In genomic region chr7:5047313-5047712, GRCm38 (mm10) we compare ENCODE assay signal across 12 mouse cellular contexts. TPM values are rescaled to one million over a fixed set of nuclear protein-coding genes. Genes with fewer than 3 reads are reported as not detected.
A peak's percentile ranks its signal among the peaks of the same experiment; 100 is the strongest.
DNase-seq lines count a peak whose midpoint lies in the region; ATAC-seq and TF ChIP-seq lines count a peak whose summit lies in the region.
"Had no signal": no experiment of that assay in that cellular context is flagged by ENCODE, and none has a peak within 500 bp of the region (broad histone marks: within the 10 kb centered on the region; RNA-seq: fewer than 3 reads in every experiment).

No protein-coding gene starts in this region.

- ATAC-seq in megakaryocyte, adult 5-6 weeks (ENCODE audit: poor library complexity, severe bottlenecking): peak; percentile 67
- ATAC-seq: midbrain, embryonic 15.5 days had no signal

- TF ChIP-seq CTCF in layer of hippocampus, adult 2 months (conservative IDR thresholded peaks at IDR 0.05): peak; percentile 75

- no peak overlapping the region for H3K4me3 ChIP-seq in layer of hippocampus, adult 2 months
- H3K4me3 ChIP-seq: erythroblast, embryonic 14.5 days; midbrain, embryonic 15.5 days; stomach, embryonic 15.5 days had no signal

- intact Hi-C loops in gastrocnemius, postnatal 36 days (cut with DNase I): loop anchor here (2.0 kb wide), 1 partner anchor 105 kb away; no protein-coding TSS in a partner anchor

- peak; percentile 62 to 78 for DNase-seq in cerebellum, postnatal 10 days
- DNase-seq in cerebellum, adult 11 months: no peak
- no peak for DNase-seq in layer of hippocampus, adult 2 months (ENCODE audit: low spot score in 2 of 2)
- no peak for DNase-seq in layer of hippocampus, adult 11-12 months (ENCODE audit: low spot score)
- DNase-seq in T-cell, adult 2 months (ENCODE audit: low spot score): peak; percentile 43
- DNase-seq in spleen, postnatal 14 days (ENCODE audit: low spot score in 2 of 2): no peak
- DNase-seq in gastrocnemius, postnatal 36 days: no peak

- H3K27ac ChIP-seq in layer of hippocampus, adult 2 months: no peak overlapping the region
- H3K27ac ChIP-seq: midbrain, embryonic 15.5 days; stomach, embryonic 15.5 days had no signal

RNA-seq across cellular contexts. Expression of gene Zfp580, which starts 4.0 kb away (rescaled TPM):
- 10 to 100 TPM; 34.1 to 35.7 TPM for total RNA-seq in layer of hippocampus, adult 2 months (2021)
- 0.25 and 1.6 TPM in 2 replicates for total RNA-seq in megakaryocyte, adult 5-6 weeks (2015)
- not detected in 2 replicates for total RNA-seq in megakaryocyte, adult 5-6 weeks (2017)
- total RNA-seq in gastrocnemius, postnatal 36 days (2021): 1 to 10 TPM; 2.9 to 3.3 TPM

RNA-seq across cellular contexts. Expression of gene Zfp784, which starts 9.1 kb away (rescaled TPM):
- 1 to 10 TPM; 7.3 to 7.8 TPM for total RNA-seq in layer of hippocampus, adult 2 months (2021)
- total RNA-seq in megakaryocyte, adult 5-6 weeks (2015): 2.5 and 3.2 TPM in 2 replicates
- 1.7 TPM in 2 replicates for total RNA-seq in megakaryocyte, adult 5-6 weeks (2017)
- 1 to 10 TPM; 2.2 to 3.9 TPM for total RNA-seq in gastrocnemius, postnatal 36 days (2021)

RNA-seq across cellular contexts. Expression of gene 4632433K11Rik, which starts 13.4 kb away (rescaled TPM):
- not detected for total RNA-seq in layer of hippocampus, adult 2 months (2021)
- 0.62 TPM in 1 of 2 replicates, not detected in the other for total RNA-seq in megakaryocyte, adult 5-6 weeks (2015)
- 0.81 TPM in 1 of 2 replicates, not detected in the other for total RNA-seq in megakaryocyte, adult 5-6 weeks (2017)
- total RNA-seq in gastrocnemius, postnatal 36 days (2021): under 1 TPM in 1 of 2 experiments, not detected in 1; 0.42 TPM
- total RNA-seq: ES-E14 had no signal

RNA-seq across cellular contexts. Expression of gene U2af2, which starts 14.6 kb away (rescaled TPM):
- 100 to 1,000 TPM; 185 to 192 TPM for total RNA-seq in layer of hippocampus, adult 2 months (2021)
- total RNA-seq in megakaryocyte, adult 5-6 weeks (2015): 68.6 and 71.0 TPM in 2 replicates
- total RNA-seq in megakaryocyte, adult 5-6 weeks (2017): 153 and 170 TPM in 2 replicates
- total RNA-seq in gastrocnemius, postnatal 36 days (2021): 10 to 100 TPM; 38.0 to 48.3 TPM

RNA-seq across cellular contexts. Expression of gene Ccdc106, which starts 27.0 kb away (rescaled TPM):
- total RNA-seq in layer of hippocampus, adult 2 months (2021): 10 to 100 TPM; 57.8 to 61.1 TPM
- 0.13 and 0.48 TPM in 2 replicates for total RNA-seq in megakaryocyte, adult 5-6 weeks (2015)
- 2.1 TPM in 1 of 2 replicates, not detected in the other for total RNA-seq in megakaryocyte, adult 5-6 weeks (2017)
- under 1 TPM in 1 of 2 experiments, not detected in 1; 0.20 TPM for total RNA-seq in gastrocnemius, postnatal 36 days (2021)

Comparison
In these comparisons a context has a peak if more than half of its experiments do, and no peak if none do; other contexts are left out.
1. DNase-seq: peak in cerebellum, postnatal 10 days (2 of 2) and T-cell, adult 2 months (single experiment); none in cerebellum, adult 11 months (single experiment), layer of hippocampus, adult 2 months (0 of 2), layer of hippocampus, adult 11-12 months (single experiment), spleen, postnatal 14 days (0 of 2) and gastrocnemius, postnatal 36 days (0 of 2).
2. RNA of gene Zfp580, which starts 4.0 kb away (total RNA-seq): 34.1 to 35.7 TPM in layer of hippocampus, adult 2 months; 2.9 to 3.3 TPM in gastrocnemius, postnatal 36 days and 0.25 to 1.6 TPM in megakaryocyte, adult 5-6 weeks; every median in the first group is over 4 times any median in the second.